ENCODE assay signal across 33 mouse cellular contexts in genomic region chr4:118539904-118540303, GRCm38 (mm10). TPM values are rescaled to one million over a fixed set of nuclear protein-coding genes. Genes with fewer than 3 reads are reported as not detected.
DNase-seq lines count a peak whose midpoint lies in the region; ATAC-seq and TF ChIP-seq lines count a peak whose summit lies in the region.
"Had no signal": no experiment of that assay in that cellular context is flagged by ENCODE, and none has a peak within 500 bp of the region (broad histone marks: within the 10 kb centered on the region; RNA-seq: fewer than 3 reads in every experiment).

No protein-coding gene starts in this region.

- no peak for TF ChIP-seq POLR2A in kidney, adult 2 months (IDR thresholded peaks at IDR 0.05; ENCODE audit: low read depth, low read length)

- no peak overlapping the region for H3K9ac ChIP-seq in kidney, embryonic 14.5 days (ENCODE audit: low read depth, low read length)
- H3K9ac ChIP-seq: forebrain, embryonic 12.5 days; forebrain, embryonic 15.5 days; hindbrain, embryonic 12.5 days; hindbrain, embryonic 15.5 days had no signal

- H3K4me2 ChIP-seq in kidney, embryonic 14.5 days (replicated peaks; ENCODE audit: low read depth, low read length) = no peak overlapping the region
- H3K4me2 ChIP-seq: forebrain, embryonic 12.5 days; forebrain, embryonic 15.5 days; heart, embryonic 11.5 days; hindbrain, embryonic 12.5 days; hindbrain, embryonic 15.5 days had no signal

- peaks cover 27% of the 10 kb centered on the region for H3K4me1 ChIP-seq in kidney, adult 2 months (ENCODE audit: control insufficient read depth, insufficient read depth, low read length)
- H3K4me1 ChIP-seq in kidney, embryonic 14.5 days (ENCODE audit: control insufficient read depth, insufficient read depth, low read length) = 0 out of 2 replicates have a peak, but pooled peaks cover 4% of the 10 kb centered on the region
- H3K4me1 ChIP-seq in E14TG2a.4 (replicated peaks; ENCODE audit: low read depth, low read length) = peaks cover 79% of the 10 kb centered on the region

- H3K4me3 ChIP-seq in kidney, adult 2 months (ENCODE audit: insufficient read depth, low read depth, low read length) = no peak overlapping the region
- H3K4me3 ChIP-seq in kidney, embryonic 14.5 days (ENCODE audit: low read length) = no peak overlapping the region
- H3K4me3 ChIP-seq in E14TG2a.4 (replicated peaks; ENCODE audit: low read length) = peak overlapping the region; percentile 20; the same call in 1 of the 2 replicates
- H3K4me3 ChIP-seq: erythroblast, embryonic 14.5 days; forebrain, embryonic 12.5 days; forebrain, embryonic 15.5 days; gastrocnemius, adult 2 months; hindbrain, embryonic 12.5 days; hindbrain, embryonic 15.5 days had no signal

- no peak for DNase-seq in kidney, adult 2 months
- DNase-seq in ES-CJ7 (ENCODE audit: low read depth, low spot score) = peak; percentile 82
- DNase-seq in ZHBTc4 (ENCODE audit: low read depth, low spot score) = peak; percentile 82
- no peak for DNase-seq in frontal cortex, postnatal 14 days (ENCODE audit: low spot score in 2 of 2)
- DNase-seq in layer of hippocampus, postnatal 14 days (ENCODE audit: low spot score in 2 of 2) = no peak
- DNase-seq: adrenal gland, postnatal 10 days; B cell, adult 2 months; cerebellum, adult 11 months; cerebellum, adult 2 months; cerebellum, adult 9-11 months; cerebellum, postnatal 25 days; gastrocnemius, adult 2 months; gastrocnemius, postnatal 14 days; heart, adult 11 months had no signal

- no peaks in the 10 kb centered on the region for H3K27me3 ChIP-seq in kidney, adult 2 months (replicated peaks; ENCODE audit: control insufficient read depth, insufficient read depth, low read length)
- H3K27me3 ChIP-seq in kidney, embryonic 14.5 days (ENCODE audit: control insufficient read depth, insufficient read depth, low read length) = no peaks in the 10 kb centered on the region
- peaks cover 60% of the 10 kb centered on the region for H3K27me3 ChIP-seq in E14TG2a.4 (ENCODE audit: insufficient read depth, low read length)
- H3K27me3 ChIP-seq: forebrain, embryonic 15.5 days; hindbrain, embryonic 15.5 days had no signal

- 27% methylated on average over 10 of the region's 10 CpGs for WGBS in kidney, adult 2 months
- 17% methylated on average over 10 of the region's 10 CpGs for WGBS in kidney, embryonic 14.5 days

- H3K27ac ChIP-seq in kidney, adult 2 months (ENCODE audit: insufficient read depth, low read depth, low read length) = peak overlapping the region; percentile 10; the same call in 1 of the 2 replicates
- no peak overlapping the region for H3K27ac ChIP-seq in kidney, embryonic 14.5 days (ENCODE audit: low read depth, low read length)
- H3K27ac ChIP-seq: forebrain, embryonic 12.5 days; forebrain, embryonic 15.5 days; gastrocnemius, adult 2 months; hindbrain, embryonic 12.5 days; hindbrain, embryonic 15.5 days had no signal

- H3K36me3 ChIP-seq in kidney, adult 2 months (ENCODE audit: control insufficient read depth, insufficient read depth, low read length) = no peaks in the 10 kb centered on the region
- H3K36me3 ChIP-seq in kidney, embryonic 14.5 days (ENCODE audit: control insufficient read depth, insufficient read depth, low read length) = no peaks in the 10 kb centered on the region
- H3K36me3 ChIP-seq in E14TG2a.4 (ENCODE audit: insufficient read depth, low read length) = 0 out of 2 replicates have a peak, but pooled peaks cover 4% of the 10 kb centered on the region
- H3K36me3 ChIP-seq: forebrain, embryonic 12.5 days; forebrain, embryonic 15.5 days; hindbrain, embryonic 12.5 days; hindbrain, embryonic 15.5 days had no signal

- TF ChIP-seq CTCF in kidney, adult 2 months (conservative IDR thresholded peaks at IDR 0.05; ENCODE audit: insufficient read depth, insufficient read length, low read depth, low read length) = no peak
- TF ChIP-seq CTCF in E14TG2a.4 (conservative IDR thresholded peaks at IDR 0.05; ENCODE audit: low read length) = no peak

- no peaks in the 10 kb centered on the region for H3K9me3 ChIP-seq in kidney, embryonic 14.5 days (ENCODE audit: control insufficient read depth, low read length)
- no peaks in the 10 kb centered on the region for H3K9me3 ChIP-seq in E14TG2a.4 (ENCODE audit: low read length)
- H3K9me3 ChIP-seq: forebrain, embryonic 12.5 days; forebrain, embryonic 15.5 days; hindbrain, embryonic 12.5 days; hindbrain, embryonic 15.5 days had no signal

- no peak for ATAC-seq in kidney, embryonic 14.5 days (ENCODE audit: low FRiP score, low TSS enrichment)
- ATAC-seq: forebrain, embryonic 15.5 days; intestine, postnatal 0 days had no signal

RNA-seq across cellular contexts. Expression of gene Tmem125, which starts 3.9 kb away (rescaled TPM):
- polyA plus RNA-seq in kidney, adult 2 months (2012; rRNA removed) = 30.3 and 44.7 TPM in 2 replicates
- polyA plus RNA-seq in kidney, embryonic 14.5 days (2014; fragmentation: Nextera tagmentation; extraction: Ambion mirVana) = 3.2 and 4.1 TPM in 2 replicates
- 1 to 10 TPM; 8.5 to 9.1 TPM for total RNA-seq in layer of hippocampus, postnatal 14 days (2021)
- total RNA-seq: adrenal gland, adult 18-20 months; CH12.LX; gastrocnemius, adult 2 months; hematopoietic stem cell, adult 5-6 weeks had no signal
- polyA plus RNA-seq: erythroblast, embryonic 14.5 days; forebrain, embryonic 12.5 days had no signal

RNA-seq across cellular contexts. Expression of gene 2610528J11Rik, which starts 13.1 kb away (rescaled TPM):
- polyA plus RNA-seq in kidney, adult 2 months (2012; rRNA removed) = 166 and 182 TPM in 2 replicates
- polyA plus RNA-seq in kidney, embryonic 14.5 days (2014; fragmentation: Nextera tagmentation; extraction: Ambion mirVana) = 15.5 and 15.6 TPM in 2 replicates
- total RNA-seq in layer of hippocampus, postnatal 14 days (2021) = not detected
- total RNA-seq: adrenal gland, adult 18-20 months; CH12.LX; common myeloid progenitor, adult 5-6 weeks; gastrocnemius, adult 2 months; gastrocnemius, postnatal 14 days; gastrocnemius, postnatal 4 days; heart, adult 8-10 months; heart, postnatal 25 days; hematopoietic stem cell, adult 5-6 weeks; MEL had no signal
- polyA plus RNA-seq: cerebellum, adult 2 months; forebrain, embryonic 15.5 days; heart, embryonic 14.5 days; heart, postnatal 0 days; hindbrain, embryonic 15.5 days had no signal

RNA-seq across cellular contexts. Expression of gene Tie1, which starts 50.0 kb away (rescaled TPM):
- polyA plus RNA-seq in kidney, adult 2 months (2012; rRNA removed) = 44.5 and 51.8 TPM in 2 replicates
- polyA plus RNA-seq in kidney, embryonic 14.5 days (2014; fragmentation: Nextera tagmentation; extraction: Ambion mirVana) = 24.6 and 30.4 TPM in 2 replicates
- total RNA-seq in layer of hippocampus, postnatal 14 days (2021) = 10 to 100 TPM; 10.9 to 13.3 TPM
- total RNA-seq: CH12.LX, MEL had no signal

Comparison
In these comparisons a context has a peak if more than half of its experiments do, and no peak if none do; other contexts are left out.
1. RNA of gene 2610528J11Rik, which starts 13.1 kb away (polyA plus RNA-seq): 166 to 182 TPM in kidney, adult 2 months; 15.5 to 15.6 TPM in kidney, embryonic 14.5 days; every median in the first group is over 10 times any median in the second.
2. DNase-seq: peak in ES-CJ7 (single experiment) and ZHBTc4 (single experiment); none in kidney, adult 2 months (single experiment), frontal cortex, postnatal 14 days (0 of 2) and layer of hippocampus, postnatal 14 days (0 of 2).